Mouse (Mus musculus) lung, postnatal 4 days (tissue): ENCODE data around the gene Pou3f3.

Experiments used
- DNase-seq, 2 experiments: peaks; one replicate each; pipeline ENCODE4 v3.0.0; 2021

The Pou3f3 gene

GRCm38 (mm10) chr1:42694665-42695577 lies 647 bp upstream of the Pou3f3 start:
- DNase-seq, result no peak

- DNase-seq, result no peak
Observed at GRCm38 (mm10) chr1:42696371-42697031, 933 bp downstream of the Pou3f3 start.

- no peak for DNase-seq
Observed at GRCm38 (mm10) chr1:42697321-42697755, 1.8 kb downstream of the Pou3f3 start.

- DNase-seq, result no peak
Observed at GRCm38 (mm10) chr1:42697756-42698583, 2.4 kb downstream of the Pou3f3 start.

- no peak for DNase-seq
Observed at GRCm38 (mm10) chr1:42698584-42699333, 3.2 kb downstream of the Pou3f3 start.

- no peak for DNase-seq
Observed at GRCm38 (mm10) chr1:42699471-42699871, 3.9 kb downstream of the Pou3f3 start.

- DNase-seq, result no peak
Observed at GRCm38 (mm10) chr1:42700171-42700570, 4.6 kb downstream of the Pou3f3 start.

- DNase-seq, result no peak
Observed at GRCm38 (mm10) chr1:42700815-42701214, 5.2 kb downstream of the Pou3f3 start.

GRCm38 (mm10) chr1:42701833-42702611 lies 6.5 kb downstream of the Pou3f3 start:
- DNase-seq, result no peak

- DNase-seq, result no peak
Observed at GRCm38 (mm10) chr1:42702984-42703383, 7.4 kb downstream of the Pou3f3 start.

GRCm38 (mm10) chr1:42703424-42703823 lies 7.9 kb downstream of the Pou3f3 start:
- no peak for DNase-seq

- DNase-seq, result no peak
Observed at GRCm38 (mm10) chr1:42703851-42704613, 8.5 kb downstream of the Pou3f3 start.

- DNase-seq, result no peak
Observed at GRCm38 (mm10) chr1:42704981-42705810, 9.6 kb downstream of the Pou3f3 start.

- no peak for DNase-seq
Observed at GRCm38 (mm10) chr1:42705811-42706160, 10.2 kb downstream of the Pou3f3 start.

- DNase-seq, result no peak
Observed at GRCm38 (mm10) chr1:42707196-42707595, 11.6 kb downstream of the Pou3f3 start.

- DNase-seq, result no peak
Observed at GRCm38 (mm10) chr1:42707611-42708130, 12.1 kb downstream of the Pou3f3 start.

- no peak for DNase-seq
Observed at GRCm38 (mm10) chr1:42709024-42709423, 13.5 kb downstream of the Pou3f3 start.

- DNase-seq, result no peak
Observed at GRCm38 (mm10) chr1:42709431-42710160, 14.0 kb downstream of the Pou3f3 start.

GRCm38 (mm10) chr1:42710234-42710633 lies 14.7 kb downstream of the Pou3f3 start:
- no peak for DNase-seq
